Mouse (Mus musculus) heart, adult 2 months (tissue): Measurements from ENCODE around the gene Col25a1. TPM values are rescaled to one million over a fixed set of nuclear protein-coding genes. Genes with fewer than 3 reads are reported as not detected.

ENCODE experiments used
- DNase-seq, 2 experiments: peaks; one replicate each; pipeline ENCODE4 v3.0.0; 2021
- H3K27ac ChIP-seq: fragments of 200-600 bp; 2 replicates; pipeline ENCODE4 v1.8.1; 2022
- H3K27me3 ChIP-seq: fragments of 200-500 bp; 2 replicates; pipeline ENCODE4 v1.6.1; 2012; ENCODE audit warnings: mild to moderate bottlenecking, low read length, inconsistent platforms, mixed read lengths; ENCODE audit not compliant: control insufficient read depth, insufficient read depth
- H3K36me3 ChIP-seq: fragments of 200-500 bp; 2 replicates; pipeline ENCODE4 v1.6.1; 2012; ENCODE audit warnings: low read length, inconsistent platforms; ENCODE audit not compliant: control insufficient read depth, insufficient read depth
- H3K4me1 ChIP-seq: fragments of 200-500 bp; 2 replicates; pipeline ENCODE4 v1.6.1; 2011; ENCODE audit warnings: low read length; ENCODE audit not compliant: control insufficient read depth, insufficient read depth
- H3K4me3 ChIP-seq: fragments of 200-600 bp; 2 replicates; pipeline ENCODE4 v1.8.1; 2022
- H3K79me2 ChIP-seq: fragments of 200-500 bp; replicated peaks from 2 replicates; pipeline ENCODE4 v1.6.1; 2012; ENCODE audit warnings: mild to moderate bottlenecking, inconsistent platforms, low read length, moderate library complexity, mixed read lengths; ENCODE audit not compliant: control insufficient read depth, insufficient read depth
- H3K9ac ChIP-seq: fragments of 200-500 bp; 2 replicates; pipeline ENCODE4 v1.6.1; 2012; ENCODE audit warnings: low read depth, mild to moderate bottlenecking, control low read depth, inconsistent platforms, low read length, mixed read lengths
- CTCF ChIP-seq: fragments of 200-600 bp; IDR thresholded peaks from 2 replicates; pipeline ENCODE4 v1.8.1; 2022; ENCODE audit warnings: antibody characterized with exemption, mild to moderate bottlenecking, moderate library complexity
- EP300 ChIP-seq: fragments of 200-500 bp; IDR thresholded peaks from 2 replicates; pipeline ENCODE4 v1.6.1; 2011; ENCODE audit warnings: low read depth, low read length, control low read depth; ENCODE audit not compliant: insufficient read depth
- POLR2A ChIP-seq: fragments of 200-500 bp; IDR thresholded peaks from 2 replicates; pipeline ENCODE4 v1.6.1; 2011; ENCODE audit warnings: mild to moderate bottlenecking, low read depth, low read length, control low read depth; ENCODE audit not compliant: insufficient read depth
- WGBS: fragments of 180-500 bp; shearing (Covaris S2); methylation state at CpG from one replicate; pipeline ENCODE4 v1.1.7; 2018; 5-methylcytosine and 5-hydroxymethylcytosine counted together
- intact Hi-C: fragments of 180-260 bp; cut with DNase I; formaldehyde crosslinking; loops from one replicate; pipeline ENCODE4 v1.15.1; 2025
- polyA plus RNA-seq: library from polyadenylated mRNA; depleted of rRNA; stranded (reverse); fragments of >200 nt; gene quantifications from 2 replicates; pipeline ENCODE4 v1.2.3, GENCODE M21; 2012
- total RNA-seq, 2 experiments: library from RNA; stranded (reverse); gene quantifications; 2 replicates each; pipeline ENCODE4 v1.2.3; 2021

Gene Col25a1
- total and polyA plus RNA-seq, 3 experiments: 0.10 to 0.39 (median 0.21) TPM

DNA sequence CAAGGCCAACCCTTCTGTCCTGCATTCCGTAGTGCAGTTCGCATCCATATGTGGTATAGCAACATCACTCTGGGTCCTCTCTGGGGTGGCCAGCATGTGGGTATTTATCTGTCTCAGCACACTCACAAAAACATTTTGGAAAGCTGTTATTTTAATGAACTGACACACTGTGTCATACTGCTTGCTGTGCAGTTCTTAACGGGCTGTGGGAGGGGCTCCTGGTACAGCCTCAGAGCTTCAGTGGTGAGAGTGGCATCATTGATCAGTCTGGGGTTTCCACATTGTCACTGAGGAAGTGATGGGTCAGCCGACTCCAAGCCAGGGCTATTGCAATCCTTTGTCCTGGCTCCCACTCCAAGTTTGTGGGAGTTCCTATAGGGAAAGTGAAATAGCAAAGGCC is 255.9 kb downstream of the Col25a1 start:
- H3K79me2 ChIP-seq: no peaks in the 10 kb centered on the region
- H3K27ac ChIP-seq: no peak overlapping the region
- intact Hi-C loops: no loop called here
- no peak overlapping the region for H3K9ac ChIP-seq
- WGBS: 88% methylated on average over 4 of the region's 4 CpGs
- DNase-seq: no peak
- no peak for TF ChIP-seq POLR2A
- no peak for TF ChIP-seq EP300
- TF ChIP-seq CTCF: no peak
- H3K27me3 ChIP-seq: no peaks in the 10 kb centered on the region
- H3K36me3 ChIP-seq: no peaks in the 10 kb centered on the region
- H3K4me1 ChIP-seq: peaks cover 2% of the 10 kb centered on the region
- H3K4me3 ChIP-seq: no peak overlapping the region

DNA sequence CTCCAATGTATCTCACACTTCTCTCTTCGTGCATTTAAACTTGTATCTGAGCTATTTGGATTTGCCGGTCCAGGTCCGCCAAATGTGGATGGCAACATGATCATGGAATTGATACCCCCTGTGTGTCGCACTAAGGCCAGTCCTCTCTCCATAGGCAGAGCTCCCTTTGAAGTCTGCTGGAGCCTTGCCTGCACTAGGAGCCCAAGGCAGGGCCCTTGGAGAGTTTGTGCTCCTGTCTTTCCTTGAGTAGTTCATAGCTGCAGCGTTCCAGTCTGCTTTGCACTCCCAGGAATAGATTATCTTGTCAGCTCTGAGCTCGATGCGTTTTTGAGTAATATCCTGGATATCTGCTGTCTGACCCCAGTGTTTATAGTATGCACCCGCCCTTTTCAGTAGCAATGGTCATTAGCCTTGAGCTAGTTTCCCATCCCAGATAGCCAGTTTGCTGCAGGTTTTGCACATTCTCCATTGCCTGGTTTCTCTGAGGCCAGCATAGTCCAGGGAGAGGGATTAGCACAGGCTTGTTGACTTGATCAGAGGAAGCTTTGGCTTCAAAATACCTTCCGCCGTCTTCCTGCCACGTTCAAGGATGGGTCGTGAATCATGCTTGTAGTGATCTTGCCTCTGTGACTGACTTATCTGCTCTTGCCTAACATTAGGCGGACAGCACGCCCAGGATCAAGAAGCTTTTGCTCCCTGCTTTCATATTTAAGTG is 258.1 kb downstream of the Col25a1 start:
- Histone ChIP-seq H3K27ac (no peak overlapping the region), H3K4me3 (no peak overlapping the region), H3K79me2 (no peaks in the 10 kb centered on the region), H3K4me1 (peaks cover 2% of the 10 kb centered on the region), H3K9ac (no peak overlapping the region; the same call in 1 of the 2 replicates), H3K27me3 (no peaks in the 10 kb centered on the region), H3K36me3 (no peaks in the 10 kb centered on the region)
- 41% methylated on average over 14 of the region's 14 CpGs for WGBS
- no peak for TF ChIP-seq EP300
- no peak for TF ChIP-seq CTCF
- TF ChIP-seq POLR2A: no peak
- intact Hi-C loops: no loop called here
- DNase-seq: no peak

DNA sequence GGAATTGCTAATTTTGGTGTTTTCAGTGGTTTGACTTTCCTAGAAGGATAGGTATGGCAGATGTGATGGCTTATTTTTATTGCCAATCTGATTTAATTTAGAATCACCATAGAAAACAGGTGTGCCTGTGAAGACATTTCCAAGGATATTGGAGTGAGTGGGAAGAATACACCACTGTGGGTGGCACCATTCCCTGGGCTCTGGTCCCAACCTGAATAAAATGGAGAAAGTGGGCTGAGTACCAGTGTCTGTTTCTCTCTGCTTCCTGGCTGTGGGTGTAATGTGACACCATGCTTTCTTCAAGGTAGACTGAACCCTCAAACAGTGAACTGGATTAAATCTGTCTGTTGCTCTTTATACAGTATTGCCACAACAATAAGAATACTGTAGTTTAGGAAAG is 265.3 kb downstream of the Col25a1 start:
- DNase-seq: no peak
- Histone ChIP-seq H3K4me1 (peaks cover 2% of the 10 kb centered on the region), H3K9ac (no peak overlapping the region), H3K4me3 (no peak overlapping the region), H3K27ac (no peak overlapping the region), H3K36me3 (no peaks in the 10 kb centered on the region), H3K79me2 (no peaks in the 10 kb centered on the region), H3K27me3 (no peaks in the 10 kb centered on the region)
- TF ChIP-seq POLR2A (no peak), CTCF (no peak), EP300 (no peak)
- intact Hi-C loops: no loop called here

DNA sequence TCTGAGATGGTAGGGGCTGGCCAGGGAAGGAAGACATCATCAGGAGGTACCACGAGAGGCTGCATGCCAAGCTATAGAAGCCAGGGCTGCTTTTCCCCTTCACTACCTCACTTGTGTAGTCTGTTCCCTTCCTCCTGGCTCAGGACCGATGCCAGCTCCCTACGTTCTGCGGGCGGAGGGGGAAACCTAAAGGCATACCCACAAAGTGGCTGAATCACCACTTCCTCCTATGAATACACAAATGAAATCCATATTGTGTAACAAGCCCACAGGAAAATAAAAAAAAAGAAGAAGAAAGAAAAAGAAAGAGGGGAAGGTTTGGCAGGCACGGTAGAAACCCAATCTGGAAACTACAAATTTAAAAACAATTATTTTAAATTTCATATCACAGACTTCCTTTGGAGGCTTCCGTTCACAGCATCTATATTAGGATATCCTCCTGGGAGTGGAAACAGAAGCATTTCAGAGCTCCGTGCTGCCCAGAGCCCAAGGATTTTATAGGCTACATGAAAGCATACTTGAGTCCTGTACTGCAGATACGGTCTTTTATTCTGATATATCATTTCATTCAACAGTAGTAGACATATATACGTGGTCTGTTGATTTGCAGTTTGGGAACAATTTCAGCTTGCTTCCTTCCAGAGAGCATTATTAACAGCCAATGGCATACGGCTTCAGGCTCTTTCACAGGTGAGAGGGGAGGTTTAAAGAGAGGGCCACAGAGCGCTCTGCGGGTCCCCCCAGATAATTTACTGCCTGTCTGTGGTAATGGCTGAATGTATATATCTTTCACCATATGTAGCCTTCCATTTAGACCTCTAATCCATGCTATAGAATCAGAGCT is 269.6 kb downstream of the Col25a1 start:
- Histone ChIP-seq H3K4me3 (peak overlapping the region; percentile 6; the same call in 1 of the 2 replicates), H3K36me3 (no peaks in the 10 kb centered on the region), H3K27me3 (no peaks in the 10 kb centered on the region), H3K79me2 (no peaks in the 10 kb centered on the region), H3K4me1 (peaks cover 2% of the 10 kb centered on the region), H3K9ac (no peak overlapping the region), H3K27ac (peak overlapping the region; percentile 52)
- peak; percentile 23 to 29 for DNase-seq
- TF ChIP-seq CTCF (no peak), POLR2A (no peak), EP300 (no peak)
- intact Hi-C loops: no loop called here
- 38% methylated on average over 13 of the region's 13 CpGs for WGBS

DNA sequence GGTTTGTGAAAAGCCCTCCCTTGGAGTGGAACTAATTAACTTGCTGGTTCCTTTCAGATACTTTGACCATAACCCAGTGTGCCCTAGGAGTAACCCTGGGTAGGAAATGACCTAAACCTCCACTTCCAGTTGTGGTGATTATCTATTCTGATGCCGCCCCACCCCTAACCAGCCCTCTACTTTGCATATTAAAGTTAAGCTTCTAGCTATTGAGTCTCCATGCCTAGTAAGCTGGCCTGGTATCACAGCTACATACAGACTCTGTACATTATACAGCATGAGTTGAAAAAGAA is 270.2 kb downstream of the Col25a1 start:
- 60% methylated on average over 1 of the region's 1 CpGs for WGBS
- H3K9ac ChIP-seq: no peak overlapping the region
- intact Hi-C loops: no loop called here
- no peak for TF ChIP-seq POLR2A
- no peak for TF ChIP-seq CTCF
- no peak for TF ChIP-seq EP300
- DNase-seq: no peak
- peaks cover 2% of the 10 kb centered on the region for H3K4me1 ChIP-seq
- no peaks in the 10 kb centered on the region for H3K36me3 ChIP-seq
- peak overlapping the region; percentile 52 for H3K27ac ChIP-seq
- H3K4me3 ChIP-seq: no peak overlapping the region; the same call in 1 of the 2 replicates
- no peaks in the 10 kb centered on the region for H3K27me3 ChIP-seq
- H3K79me2 ChIP-seq: no peaks in the 10 kb centered on the region
